Mouse (Mus musculus) stomach, embryonic 15.5 days (tissue): Measurements from ENCODE around the gene Scmh1. TPM values are rescaled to one million over a fixed set of nuclear protein-coding genes. Genes with fewer than 3 reads are reported as not detected.

Experiments
- ATAC-seq: fragments of 200-750 bp; cut with Nextera tagmentation; 2 replicates; pipeline ENCODE4 v1.8.0; 2017; ENCODE audit warnings: low read depth, moderate number of reproducible peaks, moderate TSS enrichment; ENCODE audit not compliant: insufficient read depth, low FRiP score
- H3K27ac ChIP-seq: fragments of 300-500 bp; sonication (generic); 2 replicates; pipeline ENCODE4 v1.5.1; 2015; ENCODE audit warnings: mild to moderate bottlenecking, inconsistent platforms
- H3K27me3 ChIP-seq: fragments of 300-500 bp; sonication (generic); replicated peaks from 2 replicates; pipeline ENCODE4 v1.6.1; 2015; ENCODE audit warnings: inconsistent platforms
- H3K36me3 ChIP-seq: fragments of 300-500 bp; sonication (generic); 2 replicates; pipeline ENCODE4 v1.6.1; 2015; ENCODE audit warnings: inconsistent platforms
- H3K4me1 ChIP-seq: fragments of 300-500 bp; sonication (generic); 2 replicates; pipeline ENCODE4 v1.6.1; 2015; ENCODE audit warnings: inconsistent platforms
- H3K4me2 ChIP-seq: fragments of 300-500 bp; sonication (generic); 2 replicates; pipeline ENCODE4 v1.6.1; 2015; ENCODE audit warnings: mild to moderate bottlenecking, inconsistent platforms
- H3K4me3 ChIP-seq: fragments of 300-500 bp; sonication (generic); replicated peaks from 2 replicates; pipeline ENCODE4 v1.5.1; 2015; ENCODE audit warnings: inconsistent platforms
- H3K9ac ChIP-seq: fragments of 300-500 bp; sonication (generic); 2 replicates; pipeline ENCODE4 v1.6.1; 2015; ENCODE audit warnings: inconsistent platforms
- H3K9me3 ChIP-seq: fragments of 300-500 bp; sonication (generic); 2 replicates; pipeline ENCODE4 v1.6.1; 2016; ENCODE audit warnings: inconsistent platforms
- WGBS: fragments of 180-500 bp; shearing (Covaris S2); methylation state at CpG from one replicate; pipeline ENCODE4 v1.1.7; 2015; 5-methylcytosine and 5-hydroxymethylcytosine counted together
- polyA plus RNA-seq: library from polyadenylated mRNA; unstranded; fragments of >200 nt; fragmentation: Nextera tagmentation; extraction: Ambion mirVana; gene quantifications from 2 replicates; pipeline ENCODE4 v1.2.1, GENCODE M21; 2015

The Scmh1 gene
- polyA plus RNA-seq, 1 experiment from 2014 or later, result 35.6 TPM

GRCm38 (mm10) chr4:120569025-120569424, 163.9 kb downstream of the Scmh1 start:
- peaks cover 12% of the 10 kb centered on the region for H3K36me3 ChIP-seq
- peak overlapping the region; percentile 88; the same call in 1 of the 2 replicates for H3K9ac ChIP-seq
- no peak for ATAC-seq
- no peaks in the 10 kb centered on the region for H3K9me3 ChIP-seq
- no peaks in the 10 kb centered on the region for H3K27me3 ChIP-seq
- peak overlapping the region; percentile 87 for H3K4me2 ChIP-seq
- H3K4me3 ChIP-seq, result peak overlapping the region; percentile 92
- peak overlapping the region; percentile 94 for H3K27ac ChIP-seq
- peaks cover 15% of the 10 kb centered on the region for H3K4me1 ChIP-seq
- 8% methylated on average over 4 of the region's 4 CpGs for WGBS

- Histone ChIP-seq H3K27me3 (no peaks in the 10 kb centered on the region), H3K27ac (peak within 1 kb of the TSS; percentile 94), H3K9ac (peak within 1 kb of the TSS; percentile 88), H3K4me2 (peak within 1 kb of the TSS; percentile 87), H3K36me3 (peaks cover 5% of the 10 kb centered on the region; the same call in 1 of the 2 replicates), H3K4me3 (peak within 1 kb of the TSS; percentile 92), H3K9me3 (no peaks in the 10 kb centered on the region), H3K4me1 (peaks cover 15% of the 10 kb centered on the region)
- WGBS, result under 1% methylated on average over 97 of the region's 97 CpGs
- peak; percentile 97 for ATAC-seq
Observed at GRCm38 (mm10) chr4:120569486-120570437, 164.7 kb downstream of the Scmh1 start, which contains the start of gene Ctps. TSS of gene Ctps (minus strand) at chr4:120570276.

- Histone ChIP-seq H3K4me1 (peaks cover 15% of the 10 kb centered on the region), H3K4me2 (peak overlapping the region; percentile 87), H3K27me3 (no peaks in the 10 kb centered on the region), H3K9me3 (no peaks in the 10 kb centered on the region), H3K27ac (peak overlapping the region; percentile 94), H3K36me3 (0 out of 2 replicates have a peak, but pooled peaks cover 3% of the 10 kb centered on the region), H3K9ac (peak overlapping the region; percentile 88), H3K4me3 (peak overlapping the region; percentile 92)
- peak; percentile 53 for ATAC-seq
- WGBS, result under 1% methylated on average over 27 of the region's 27 CpGs
Observed at GRCm38 (mm10) chr4:120570438-120571069, 165.5 kb downstream of the Scmh1 start.

DNA sequence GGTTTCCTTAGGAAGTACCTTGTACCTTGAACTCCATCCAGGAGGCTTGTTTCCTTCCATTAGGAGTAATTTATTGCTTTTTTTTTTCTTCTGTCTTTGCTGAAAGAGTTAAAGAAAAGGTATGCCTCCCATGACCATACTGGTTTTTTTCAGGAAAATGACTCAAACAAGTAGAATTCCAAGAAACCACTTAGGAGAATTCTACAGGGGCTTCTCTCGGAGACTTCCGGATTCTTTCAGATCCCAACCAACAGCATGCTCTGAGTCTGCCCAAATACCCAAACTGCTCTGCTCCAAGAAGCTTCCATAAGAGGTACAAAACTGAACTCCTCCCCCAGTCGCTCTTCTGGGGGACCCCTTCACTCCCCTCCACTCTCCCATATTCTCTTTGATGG, 166.0 kb downstream of the Scmh1 start:
- peak overlapping the region; percentile 87 for H3K4me2 ChIP-seq
- no peak overlapping the region; the same call in 1 of the 2 replicates for H3K9ac ChIP-seq
- H3K36me3 ChIP-seq, result 0 out of 2 replicates have a peak, but pooled peaks cover 3% of the 10 kb centered on the region
- no peak for ATAC-seq
- H3K9me3 ChIP-seq, result no peaks in the 10 kb centered on the region
- peak overlapping the region; percentile 94 for H3K27ac ChIP-seq
- WGBS, result 64% methylated on average over 3 of the region's 3 CpGs
- H3K27me3 ChIP-seq, result no peaks in the 10 kb centered on the region
- H3K4me3 ChIP-seq, result peak overlapping the region; percentile 92
- H3K4me1 ChIP-seq, result peaks cover 15% of the 10 kb centered on the region

GRCm38 (mm10) chr4:120571691-120572090, 166.6 kb downstream of the Scmh1 start:
- H3K9me3 ChIP-seq, result no peaks in the 10 kb centered on the region
- no peaks in the 10 kb centered on the region for H3K36me3 ChIP-seq
- no peak overlapping the region for H3K4me3 ChIP-seq
- H3K27ac ChIP-seq, result no peak overlapping the region
- no peaks in the 10 kb centered on the region for H3K27me3 ChIP-seq
- WGBS, result 46% methylated on average over 3 of the region's 3 CpGs
- H3K9ac ChIP-seq, result no peak overlapping the region
- peaks cover 15% of the 10 kb centered on the region for H3K4me1 ChIP-seq
- ATAC-seq, result no peak
- H3K4me2 ChIP-seq, result no peak overlapping the region

Other genes starting within 250 kb of the Scmh1 start
- gene Edn2, start 244.1 kb upstream of the Scmh1 start, polyA plus RNA-seq, result 3.7 and 3.8 TPM in 2 replicates
- 0.13 and 0.37 TPM in 2 replicates for gene Foxo6, start 117.9 kb upstream of the Scmh1 start, polyA plus RNA-seq
- not detected in 2 replicates for gene Slfnl1, start 127.0 kb downstream of the Scmh1 start, polyA plus RNA-seq
- 64.9 and 67.8 TPM in 2 replicates for gene Ctps, start 165.0 kb downstream of the Scmh1 start, polyA plus RNA-seq
- gene Gm8439, start 183.5 kb downstream of the Scmh1 start, polyA plus RNA-seq, result 0.37 TPM in 1 of 2 replicates, not detected in the other